Mouse (Mus musculus) intestine, postnatal 0 days (tissue): ENCODE measurements around the gene Kansl1. TPM values are rescaled to one million over a fixed set of nuclear protein-coding genes. Genes with fewer than 3 reads are reported as not detected.
A peak's percentile ranks its signal among the peaks of the same experiment; 100 is the strongest.

Source experiments
- ATAC-seq: fragments of 200-750 bp; cut with Nextera tagmentation; 2 replicates; pipeline ENCODE4 v1.8.0; 2017; ENCODE audit warnings: mild to moderate bottlenecking, moderate TSS enrichment, moderate library complexity
- H3K27ac ChIP-seq: fragments of 300-500 bp; sonication (generic); 2 replicates; pipeline ENCODE4 v1.5.1; 2014; ENCODE audit warnings: mild to moderate bottlenecking, low read depth, low read length, moderate library complexity
- H3K27me3 ChIP-seq: fragments of 300-500 bp; sonication (generic); replicated peaks from 2 replicates; pipeline ENCODE4 v1.6.1; 2014; ENCODE audit warnings: low read length, mixed read lengths; ENCODE audit not compliant: control insufficient read depth, insufficient read depth
- H3K36me3 ChIP-seq: fragments of 300-500 bp; sonication (generic); 2 replicates; pipeline ENCODE4 v1.6.1; 2014; ENCODE audit warnings: mild to moderate bottlenecking, moderate library complexity; ENCODE audit not compliant: control insufficient read depth, insufficient read depth
- H3K4me1 ChIP-seq: fragments of 300-500 bp; sonication (generic); replicated peaks from 2 replicates; pipeline ENCODE4 v1.6.1; 2014; ENCODE audit warnings: antibody characterized with exemption, low read length, mixed read lengths; ENCODE audit not compliant: control insufficient read depth, insufficient read depth
- H3K4me2 ChIP-seq: fragments of 300-500 bp; sonication (generic); replicated peaks from 2 replicates; pipeline ENCODE4 v1.6.1; 2014; ENCODE audit warnings: low read depth, mild to moderate bottlenecking, moderate library complexity
- H3K4me3 ChIP-seq: fragments of 300-500 bp; sonication (generic); 2 replicates; pipeline ENCODE4 v1.5.1; 2014; ENCODE audit warnings: low read depth, low read length
- H3K9ac ChIP-seq: fragments of 300-500 bp; sonication (generic); 2 replicates; pipeline ENCODE4 v1.6.1; 2014; ENCODE audit warnings: mild to moderate bottlenecking, low read depth, low read length
- H3K9me3 ChIP-seq: fragments of 300-500 bp; sonication (generic); 2 replicates; pipeline ENCODE4 v1.6.1; 2016; ENCODE audit warnings: mixed run types; ENCODE audit not compliant: control insufficient read depth
- CTCF ChIP-seq: sonication (generic); IDR thresholded peaks from 2 replicates; pipeline ENCODE4 v1.5.1; 2016; ENCODE audit warnings: low read depth, mild to moderate bottlenecking, control low read depth, antibody characterized with exemption, moderate library complexity
- WGBS: fragments of 180-500 bp; shearing (Covaris S2); extraction: QIAGEN DNeasy Blood & Tissue Kit; methylation state at CpG from one replicate; pipeline ENCODE4 v1.1.7; 2014; 5-methylcytosine and 5-hydroxymethylcytosine counted together
- microRNA-seq: library from miRNA; unstranded; fragments of <30 nt; microRNA quantifications from one replicate; pipeline ENCODE4, GENCODE M21; 2016
- polyA plus RNA-seq: library from polyadenylated mRNA; unstranded; fragments of >200 nt; fragmentation: Nextera tagmentation; extraction: Ambion mirVana; gene quantifications from 2 replicates; pipeline ENCODE4 v1.2.1, GENCODE M21; 2015

Gene Kansl1
- polyA plus RNA-seq, 1 experiment from 2014 or later, result 8.1 TPM

- ATAC-seq, result peak; percentile 72
- no peaks in the 10 kb centered on the region for H3K4me1 ChIP-seq
- TF ChIP-seq CTCF, result peak; percentile 82
- no peaks in the 10 kb centered on the region for H3K36me3 ChIP-seq
- peak overlapping the region; percentile 80 for H3K27ac ChIP-seq
- H3K9ac ChIP-seq, result no peak overlapping the region
- no peak overlapping the region for H3K4me3 ChIP-seq
- H3K27me3 ChIP-seq, result no peaks in the 10 kb centered on the region
- H3K9me3 ChIP-seq, result no peaks in the 10 kb centered on the region
- 15% methylated on average over 13 of the region's 13 CpGs for WGBS
- H3K4me2 ChIP-seq, result peak overlapping the region; percentile 41
Measured at GRCm38 (mm10) chr11:104289199-104290031, 179.2 kb downstream of the Kansl1 start.

GRCm38 (mm10) chr11:104288835-104289198 is 179.8 kb downstream of the Kansl1 start:
- Histone ChIP-seq H3K36me3 (no peaks in the 10 kb centered on the region), H3K9me3 (no peaks in the 10 kb centered on the region), H3K27me3 (no peaks in the 10 kb centered on the region), H3K4me3 (no peak overlapping the region), H3K4me2 (peak overlapping the region; percentile 41; the same call in 1 of the 2 replicates), H3K27ac (peak overlapping the region; percentile 66), H3K4me1 (no peaks in the 10 kb centered on the region), H3K9ac (no peak overlapping the region)
- no peak; the same call in 1 of the 2 replicates for ATAC-seq
- TF ChIP-seq CTCF, result no peak
- WGBS, result 33% methylated on average over 6 of the region's 6 CpGs

GRCm38 (mm10) chr11:104287113-104287512 is 181.5 kb downstream of the Kansl1 start:
- Histone ChIP-seq H3K36me3 (no peaks in the 10 kb centered on the region), H3K4me1 (no peaks in the 10 kb centered on the region), H3K9me3 (no peaks in the 10 kb centered on the region), H3K27me3 (no peaks in the 10 kb centered on the region), H3K9ac (no peak overlapping the region), H3K4me2 (no peak overlapping the region), H3K27ac (no peak overlapping the region), H3K4me3 (no peak overlapping the region)
- no peak for TF ChIP-seq CTCF
- ATAC-seq, result no peak
- WGBS, result 95% methylated on average over 18 of the region's 18 CpGs

Small RNA genes lying within 50 kb of the gene (microRNA-seq; reads per million reads assigned to microRNA genes)
- gene Gm47315, result not detected

Other genes with a start within 250 kb of the Kansl1 start
- gene Mapt, start 237.5 kb downstream of the Kansl1 start, polyA plus RNA-seq, result 9.1 and 9.2 TPM in 2 replicates
- 11.0 and 14.0 TPM in 2 replicates for gene Cdc27, start 81.8 kb upstream of the Kansl1 start, polyA plus RNA-seq
- gene Myl4, start 81.8 kb upstream of the Kansl1 start, polyA plus RNA-seq, result 2.7 and 7.1 TPM in 2 replicates
- gene Itgb3, start 139.1 kb upstream of the Kansl1 start, polyA plus RNA-seq, result 5.3 and 6.1 TPM in 2 replicates
- 0.01 TPM in 1 of 2 replicates, not detected in the other for gene Gm11639, start 216.8 kb upstream of the Kansl1 start, polyA plus RNA-seq